Comparison of ENCODE assay signal across 11 mouse cellular contexts in the genomic region with DNA sequence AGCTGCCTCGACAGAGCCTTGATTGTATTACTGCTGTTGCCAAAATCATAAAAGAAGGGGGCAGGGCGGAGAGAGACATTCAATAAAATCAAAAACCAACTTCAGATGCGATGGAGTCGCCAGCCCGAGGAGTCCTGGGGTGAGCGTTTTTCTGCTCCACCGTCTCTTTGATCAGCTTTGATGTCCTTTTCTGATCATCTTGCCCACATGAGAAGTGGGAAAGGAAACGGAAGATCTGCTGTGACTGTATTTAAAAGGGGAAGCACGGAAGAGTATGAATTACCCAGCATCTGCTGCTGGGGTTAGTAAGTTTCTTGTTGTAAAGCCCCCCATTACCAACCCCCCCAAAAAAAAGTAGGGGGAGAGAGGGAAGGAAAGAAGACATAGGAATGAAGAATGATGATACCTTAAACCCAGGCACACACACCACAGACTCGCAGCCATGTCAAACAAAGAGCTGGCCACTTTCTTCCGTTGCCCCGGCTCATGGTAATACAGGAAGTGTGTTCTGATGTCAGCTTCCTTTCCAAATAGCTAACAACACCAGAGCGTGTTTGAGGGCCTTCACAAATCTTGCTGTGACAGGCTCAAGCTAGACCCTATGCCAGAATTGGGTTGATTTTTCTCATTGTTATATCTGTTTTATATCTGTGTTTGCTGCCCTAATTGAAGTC.
DNase-seq lines count a peak whose midpoint lies in the region; ATAC-seq and TF ChIP-seq lines count a peak whose summit lies in the region.
"Had no signal": no experiment of that assay in that cellular context is flagged by ENCODE, and none has a peak within 500 bp of the region (broad histone marks: within the 10 kb centered on the region; RNA-seq: fewer than 3 reads in every experiment).

No protein-coding gene starts in this region.

- no peaks in the 10 kb centered on the region for H3K27me3 ChIP-seq in midbrain, embryonic 10.5 days (ENCODE audit: low read depth, poor library complexity, severe bottlenecking)
- H3K27me3 ChIP-seq in midbrain, postnatal 0 days (ENCODE audit: insufficient read depth, low read length) = no peaks in the 10 kb centered on the region
- H3K27me3 ChIP-seq in liver, embryonic 15.5 days = no peaks in the 10 kb centered on the region
- no peaks in the 10 kb centered on the region for H3K27me3 ChIP-seq in stomach, embryonic 16.5 days (ENCODE audit: control insufficient read depth, insufficient read depth, low read length)
- no peaks in the 10 kb centered on the region for H3K27me3 ChIP-seq in forebrain, embryonic 16.5 days (replicated peaks; ENCODE audit: control insufficient read depth, insufficient read depth, low read length)

- H3K4me3 ChIP-seq in midbrain, embryonic 10.5 days = no peak overlapping the region
- H3K4me3 ChIP-seq in midbrain, postnatal 0 days (ENCODE audit: low read depth, low read length) = no peak overlapping the region
- no peak overlapping the region for H3K4me3 ChIP-seq in liver, embryonic 15.5 days (replicated peaks)
- H3K4me3 ChIP-seq in stomach, embryonic 16.5 days (replicated peaks; ENCODE audit: low read length) = no peak overlapping the region
- no peak overlapping the region for H3K4me3 ChIP-seq in forebrain, embryonic 16.5 days (replicated peaks; ENCODE audit: low read length)
- H3K4me3 ChIP-seq: heart, adult 2 months had no signal

- WGBS in midbrain, embryonic 10.5 days = 67% methylated on average over 13 of the region's 13 CpGs
- 34% methylated on average over 13 of the region's 13 CpGs for WGBS in midbrain, postnatal 0 days
- WGBS in liver, embryonic 15.5 days (ENCODE audit: insufficient replicate concordance) = 9% methylated on average over 13 of the region's 13 CpGs
- WGBS in stomach, embryonic 16.5 days = 25% methylated on average over 13 of the region's 13 CpGs
- WGBS in forebrain, embryonic 16.5 days = 45% methylated on average over 13 of the region's 13 CpGs

- H3K4me1 ChIP-seq in midbrain, embryonic 10.5 days = peaks cover 20% of the 10 kb centered on the region
- no peaks in the 10 kb centered on the region for H3K4me1 ChIP-seq in midbrain, postnatal 0 days (ENCODE audit: insufficient read depth, low read length)
- H3K4me1 ChIP-seq in liver, embryonic 15.5 days (replicated peaks) = no peaks in the 10 kb centered on the region
- H3K4me1 ChIP-seq in stomach, embryonic 16.5 days (ENCODE audit: control insufficient read depth, insufficient read depth, low read length) = peaks cover 8% of the 10 kb centered on the region
- H3K4me1 ChIP-seq in forebrain, embryonic 16.5 days (replicated peaks; ENCODE audit: control insufficient read depth, insufficient read depth, low read length) = peaks cover 2% of the 10 kb centered on the region; the same call in 1 of the 2 replicates

- no peak overlapping the region for H3K9ac ChIP-seq in midbrain, postnatal 0 days (replicated peaks; ENCODE audit: low read length, poor library complexity, severe bottlenecking)
- H3K9ac ChIP-seq in liver, embryonic 15.5 days = no peak overlapping the region
- no peak overlapping the region for H3K9ac ChIP-seq in stomach, embryonic 16.5 days (ENCODE audit: low read length)
- no peak overlapping the region for H3K9ac ChIP-seq in forebrain, embryonic 16.5 days (replicated peaks; ENCODE audit: low read depth, low read length)

- H3K9me3 ChIP-seq in midbrain, embryonic 10.5 days (replicated peaks) = peaks cover 13% of the 10 kb centered on the region
- no peaks in the 10 kb centered on the region for H3K9me3 ChIP-seq in midbrain, postnatal 0 days (ENCODE audit: low read length)
- 0 out of 2 replicates have a peak, but pooled peaks cover 5% of the 10 kb centered on the region for H3K9me3 ChIP-seq in liver, embryonic 15.5 days (replicated peaks)
- H3K9me3 ChIP-seq in stomach, embryonic 16.5 days (replicated peaks; ENCODE audit: control insufficient read depth, low read length) = no peaks in the 10 kb centered on the region
- no peaks in the 10 kb centered on the region for H3K9me3 ChIP-seq in forebrain, embryonic 16.5 days (ENCODE audit: control insufficient read depth, low read length)

- ATAC-seq in midbrain, postnatal 0 days (ENCODE audit: low FRiP score) = no peak
- ATAC-seq in liver, embryonic 15.5 days (ENCODE audit: insufficient read depth) = no peak
- ATAC-seq in stomach, embryonic 16.5 days (ENCODE audit: insufficient read depth, low FRiP score) = peak; percentile 15; the same call in 1 of the 2 replicates
- ATAC-seq in forebrain, embryonic 16.5 days = no peak
- ATAC-seq: activated CD4-positive, CD25-positive, alpha-beta regulatory T cell, adult 4 months had no signal

- no peak overlapping the region for H3K4me2 ChIP-seq in midbrain, postnatal 0 days (ENCODE audit: low read depth, low read length, poor library complexity, severe bottlenecking)
- H3K4me2 ChIP-seq in liver, embryonic 15.5 days = peak overlapping the region; percentile 10; the same call in 1 of the 2 replicates
- peak overlapping the region; percentile 28 for H3K4me2 ChIP-seq in stomach, embryonic 16.5 days (ENCODE audit: low read depth, low read length)
- H3K4me2 ChIP-seq in forebrain, embryonic 16.5 days (ENCODE audit: low read length) = no peak overlapping the region

- peaks cover 35% of the 10 kb centered on the region for H3K36me3 ChIP-seq in midbrain, embryonic 10.5 days
- no peaks in the 10 kb centered on the region for H3K36me3 ChIP-seq in midbrain, postnatal 0 days (ENCODE audit: insufficient read depth, low read length)
- no peaks in the 10 kb centered on the region for H3K36me3 ChIP-seq in liver, embryonic 15.5 days (replicated peaks)
- H3K36me3 ChIP-seq in stomach, embryonic 16.5 days (ENCODE audit: control insufficient read depth, insufficient read depth, low read length) = no peaks in the 10 kb centered on the region
- no peaks in the 10 kb centered on the region for H3K36me3 ChIP-seq in forebrain, embryonic 16.5 days (ENCODE audit: control insufficient read depth, insufficient read depth)

- peak; percentile 25 for DNase-seq in embryo, embryonic 9.5 days (ENCODE audit: extremely low spot score)
- DNase-seq in embryo, embryonic 10 days (ENCODE audit: low spot score) = no peak
- DNase-seq in midbrain, embryonic 10.5 days (ENCODE audit: low spot score) = no peak
- DNase-seq in midbrain, postnatal 0 days (ENCODE audit: low spot score) = no peak
- no peak for DNase-seq in urinary bladder, postnatal 10 days (ENCODE audit: low spot score)
- DNase-seq: heart, adult 2 months; right cerebral cortex, adult 18-20 months had no signal

- H3K27ac ChIP-seq in midbrain, embryonic 10.5 days (replicated peaks) = peak overlapping the region; percentile 55
- H3K27ac ChIP-seq in midbrain, postnatal 0 days (ENCODE audit: low read depth, low read length) = no peak overlapping the region
- H3K27ac ChIP-seq in liver, embryonic 15.5 days (replicated peaks) = no peak overlapping the region
- no peak overlapping the region for H3K27ac ChIP-seq in stomach, embryonic 16.5 days (ENCODE audit: low read length)
- H3K27ac ChIP-seq in forebrain, embryonic 16.5 days (ENCODE audit: low read length) = no peak overlapping the region
- H3K27ac ChIP-seq: heart, adult 2 months had no signal

- no peak for TF ChIP-seq CTCF in midbrain, postnatal 0 days (IDR thresholded peaks at IDR 0.05)

Comparison
In these comparisons a context has a peak if more than half of its experiments do, and no peak if none do; other contexts are left out.
1. H3K4me2 ChIP-seq: peak in liver, embryonic 15.5 days (single experiment) and stomach, embryonic 16.5 days (single experiment); none in midbrain, postnatal 0 days (single experiment) and forebrain, embryonic 16.5 days (single experiment).